ENCODE assay signal across 17 mouse cellular contexts in genomic region chr6:116419699-116420098, GRCm38 (mm10).
"Had no signal": no experiment of that assay in that cellular context is flagged by ENCODE, and none has a peak within 500 bp of the region (broad histone marks: within the 10 kb centered on the region; RNA-seq: fewer than 3 reads in every experiment).

No protein-coding gene starts in this region.

- H3K27ac ChIP-seq: liver, embryonic 14.5 days; midbrain, embryonic 10.5 days; midbrain, embryonic 12.5 days; neural tube, embryonic 13.5 days; neural tube, embryonic 15.5 days had no signal

- H3K4me1 ChIP-seq: midbrain, embryonic 10.5 days; midbrain, embryonic 12.5 days; neural tube, embryonic 13.5 days; neural tube, embryonic 15.5 days had no signal

- H3K9me3 ChIP-seq: midbrain, embryonic 10.5 days; midbrain, embryonic 12.5 days; neural tube, embryonic 13.5 days; neural tube, embryonic 15.5 days had no signal

- DNase-seq: lung, adult 18-20 months; lung, embryonic 14.5 days; lung, postnatal 10 days; lung, postnatal 4 days; midbrain, embryonic 14.5 days; retina, postnatal 1 day; right cerebral cortex, adult 18-20 months; right cerebral cortex, postnatal 14 days; thymus, adult 18-20 months; thymus, postnatal 14 days; thymus, postnatal 36 days had no signal

- H3K36me3 ChIP-seq: midbrain, embryonic 10.5 days; midbrain, embryonic 12.5 days; neural tube, embryonic 13.5 days; neural tube, embryonic 15.5 days had no signal

- H3K4me3 ChIP-seq: midbrain, embryonic 10.5 days; midbrain, embryonic 12.5 days; myocyte; neural tube, embryonic 13.5 days; neural tube, embryonic 15.5 days had no signal

- H3K4me2 ChIP-seq: lung, embryonic 14.5 days; midbrain, embryonic 12.5 days; neural tube, embryonic 13.5 days; neural tube, embryonic 15.5 days had no signal

- H3K9ac ChIP-seq: liver, embryonic 14.5 days; lung, embryonic 14.5 days; midbrain, embryonic 12.5 days; neural tube, embryonic 13.5 days; neural tube, embryonic 15.5 days had no signal

- H3K27me3 ChIP-seq: midbrain, embryonic 12.5 days; neural tube, embryonic 13.5 days; neural tube, embryonic 15.5 days had no signal
